In the genomic region with DNA sequence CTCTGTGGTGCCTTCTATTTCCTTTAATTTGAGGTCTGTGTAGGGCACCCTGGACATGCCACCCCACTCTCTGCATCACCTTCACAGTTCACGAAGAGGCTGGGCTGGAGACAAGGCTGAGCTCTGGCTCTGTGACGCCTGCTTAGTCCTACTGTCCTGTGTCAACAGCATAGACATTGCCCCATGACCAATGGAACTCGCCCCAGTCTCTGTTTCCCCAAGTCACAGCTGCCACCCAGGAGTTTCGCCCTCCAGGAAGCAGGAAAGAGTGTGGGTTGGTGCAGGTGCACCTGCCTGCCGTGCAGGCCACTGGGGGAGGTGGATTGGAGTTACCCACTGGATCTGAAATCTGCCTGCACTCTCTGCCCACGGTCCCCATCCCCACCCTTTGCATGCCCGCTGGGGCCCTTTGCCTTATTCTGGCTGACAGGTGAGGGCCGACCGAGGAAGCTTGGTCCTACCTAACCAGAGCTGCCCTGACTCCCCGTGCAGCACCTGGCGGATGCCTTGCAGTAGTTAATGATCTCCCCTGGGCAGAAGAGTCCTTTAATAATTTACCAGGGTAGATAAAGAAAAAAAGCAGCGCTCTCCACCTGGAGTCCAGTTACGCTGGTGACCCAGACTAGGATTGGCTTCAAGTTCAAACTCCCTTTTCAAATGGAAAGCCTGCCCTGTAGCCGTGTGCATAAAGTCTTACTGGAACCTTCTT, we compare ENCODE assay signal across 19 mouse cellular contexts. TPM values are rescaled to one million over a fixed set of nuclear protein-coding genes. Genes with fewer than 3 reads are reported as not detected.
A peak's percentile ranks its signal among the peaks of the same experiment; 100 is the strongest.
DNase-seq lines count a peak whose midpoint lies in the region; ATAC-seq and TF ChIP-seq lines count a peak whose summit lies in the region.
"Had no signal": no experiment of that assay in that cellular context is flagged by ENCODE, and none has a peak within 500 bp of the region (broad histone marks: within the 10 kb centered on the region; RNA-seq: fewer than 3 reads in every experiment).

No protein-coding gene starts in this region.

- no peak for TF ChIP-seq POLR2A in small intestine, adult 2 months (IDR thresholded peaks at IDR 0.05; ENCODE audit: low read depth, low read length)

- peak; percentile 70 to 87 for DNase-seq in kidney, adult 8-10 months
- peak; percentile 65 to 83 for DNase-seq in kidney, postnatal 36 days
- no peak for DNase-seq in gastrocnemius, adult 2 months
- no peak for DNase-seq in thymus, postnatal 36 days
- no peak for DNase-seq in left cerebral cortex, postnatal 25 days (ENCODE audit: low spot score in 2 of 2)
- DNase-seq in spleen, postnatal 14 days (ENCODE audit: low spot score in 2 of 2), result no peak
- DNase-seq: cerebellum, postnatal 25 days; gastrocnemius, postnatal 25 days; heart, postnatal 14 days; layer of hippocampus, adult 9-11 months; midbrain, embryonic 14.5 days had no signal

- H3K9ac ChIP-seq in intestine, embryonic 16.5 days (ENCODE audit: low read depth, low read length), result peak overlapping the region; percentile 39; the same call in 1 of the 2 replicates
- H3K9ac ChIP-seq: limb, embryonic 15.5 days had no signal

- peak overlapping the region; percentile 87 for H3K27ac ChIP-seq in intestine, embryonic 16.5 days (ENCODE audit: low read length)
- H3K27ac ChIP-seq in small intestine, adult 2 months (ENCODE audit: insufficient read depth, low read depth, low read length), result peak overlapping the region; percentile 88
- H3K27ac ChIP-seq in gastrocnemius, adult 2 months, result no peak overlapping the region
- H3K27ac ChIP-seq: limb, embryonic 15.5 days had no signal

- no peaks in the 10 kb centered on the region for H3K9me3 ChIP-seq in intestine, embryonic 16.5 days (ENCODE audit: control insufficient read depth, low read length)
- H3K9me3 ChIP-seq: embryonic facial prominence, embryonic 10.5 days; heart, embryonic 10.5 days; limb, embryonic 15.5 days had no signal

- no peaks in the 10 kb centered on the region for H3K27me3 ChIP-seq in intestine, embryonic 16.5 days (replicated peaks; ENCODE audit: control insufficient read depth, insufficient read depth, low read length)
- no peaks in the 10 kb centered on the region for H3K27me3 ChIP-seq in small intestine, adult 2 months (ENCODE audit: control insufficient read depth, insufficient read depth, low read length)
- H3K27me3 ChIP-seq: limb, embryonic 15.5 days had no signal

- 0 out of 2 replicates have a peak overlapping the region, but pooled peaks have one; percentile 11 for H3K4me3 ChIP-seq in intestine, embryonic 16.5 days (ENCODE audit: low read length)
- H3K4me3 ChIP-seq in small intestine, adult 2 months (ENCODE audit: low read depth, low read length), result peak overlapping the region; percentile 45
- H3K4me3 ChIP-seq in gastrocnemius, adult 2 months, result no peak overlapping the region
- H3K4me3 ChIP-seq: embryonic facial prominence, embryonic 10.5 days; erythroblast, embryonic 14.5 days; heart, embryonic 10.5 days; limb, embryonic 15.5 days had no signal

- no peaks in the 10 kb centered on the region for H3K36me3 ChIP-seq in intestine, embryonic 16.5 days (ENCODE audit: control insufficient read depth, insufficient read depth, low read length)
- no peaks in the 10 kb centered on the region for H3K36me3 ChIP-seq in small intestine, adult 2 months (ENCODE audit: control insufficient read depth, insufficient read depth, low read length)
- H3K36me3 ChIP-seq: embryonic facial prominence, embryonic 10.5 days; heart, embryonic 10.5 days; limb, embryonic 15.5 days had no signal

- intact Hi-C loops in gastrocnemius, adult 2 months (cut with DNase I), result no loop called here
- intact Hi-C loops in left cerebral cortex, postnatal 25 days (cut with DNase I), result no loop called here

- ATAC-seq in intestine, embryonic 16.5 days, result peak; percentile 96
- ATAC-seq: hindbrain, embryonic 16.5 days had no signal

- peaks cover 12% of the 10 kb centered on the region for H3K4me1 ChIP-seq in intestine, embryonic 16.5 days (ENCODE audit: control insufficient read depth, insufficient read depth, low read length)
- H3K4me1 ChIP-seq in small intestine, adult 2 months (ENCODE audit: control insufficient read depth, insufficient read depth, insufficient read length, low read length), result peaks cover 24% of the 10 kb centered on the region

- H3K4me2 ChIP-seq in intestine, embryonic 16.5 days (ENCODE audit: low read depth, low read length), result peak overlapping the region; percentile 36
- H3K4me2 ChIP-seq: limb, embryonic 15.5 days had no signal

- TF ChIP-seq CTCF in small intestine, adult 2 months (IDR thresholded peaks at IDR 0.05; ENCODE audit: extremely low read depth, insufficient read length, insufficient replicate concordance, low read depth, low read length), result no peak
- no peak for TF ChIP-seq CTCF in gastrocnemius, adult 2 months (IDR thresholded peaks at IDR 0.05)

- WGBS in intestine, embryonic 16.5 days, result 62% methylated on average over 14 of the region's 14 CpGs
- whole genome bisulfite sequencing in small intestine, adult 2 months, result 31% methylated on average over 14 of the region's 14 CpGs

RNA-seq across cellular contexts. Expression of gene Ccn1, which starts 15.6 kb away (rescaled TPM):
- polyA plus RNA-seq in intestine, embryonic 16.5 days (2015; fragmentation: Nextera tagmentation; extraction: Ambion mirVana), result 50.3 and 55.5 TPM in 2 replicates
- polyA plus RNA-seq in small intestine, adult 2 months (2012; rRNA removed), result 6.1 and 7.5 TPM in 2 replicates
- total RNA-seq in gastrocnemius, adult 2 months (2021), result 10 to 100 TPM; 20.8 to 52.2 TPM
- 10 to 100 TPM in 1 of 2 experiments, 1 to 10 TPM in 1; 5.0 to 10.5 TPM for total RNA-seq in left cerebral cortex, postnatal 25 days (2021)
- total RNA-seq: MEL had no signal

RNA-seq across cellular contexts. Expression of gene Znhit6, which starts 58.2 kb away (rescaled TPM):
- 23.5 and 28.4 TPM in 2 replicates for polyA plus RNA-seq in intestine, embryonic 16.5 days (2015; fragmentation: Nextera tagmentation; extraction: Ambion mirVana)
- polyA plus RNA-seq in small intestine, adult 2 months (2012; rRNA removed), result 0.46 and 0.80 TPM in 2 replicates
- total RNA-seq in gastrocnemius, adult 2 months (2021), result 10 to 100 TPM; 12.3 to 12.8 TPM
- total RNA-seq in left cerebral cortex, postnatal 25 days (2021), result 10 to 100 TPM; 15.8 to 16.7 TPM

Comparison
In these comparisons a context has a peak if more than half of its experiments do, and no peak if none do; other contexts are left out.
1. DNase-seq: peak in kidney, adult 8-10 months (2 of 2) and kidney, postnatal 36 days (2 of 2); none in gastrocnemius, adult 2 months (single experiment), thymus, postnatal 36 days (0 of 2), left cerebral cortex, postnatal 25 days (0 of 2) and spleen, postnatal 14 days (0 of 2).